Mouse (Mus musculus): ENCODE data around the gene Gm11042. TPM values are rescaled to one million over a fixed set of nuclear protein-coding genes. Genes with fewer than 3 reads are reported as not detected.
A peak's percentile ranks its signal among the peaks of the same experiment; 100 is the strongest.

The Gm11042 gene
- polyA plus RNA-seq, 1 experiment from 2014 or later: not detected

DNA sequence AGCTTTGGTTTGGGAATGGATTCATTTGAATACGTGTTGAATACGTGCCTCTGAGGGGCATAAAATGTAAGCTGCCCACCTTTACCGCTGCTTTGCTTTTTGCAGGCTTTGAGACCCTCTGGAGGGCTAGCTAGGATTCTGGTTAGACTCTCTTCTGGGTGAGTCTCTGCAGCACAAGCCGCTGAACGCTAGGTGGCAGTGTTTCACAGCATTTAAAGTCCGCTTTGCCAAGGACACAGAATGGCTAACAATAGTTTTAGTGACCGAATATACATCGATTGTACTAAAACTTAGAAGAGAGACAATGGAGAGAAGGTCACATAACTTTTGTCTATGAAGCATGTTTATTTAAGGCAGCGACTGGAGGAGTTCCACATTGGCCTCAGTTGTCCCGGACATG is 4.1 kb upstream of the Gm11042 start:
- H3K4me2 ChIP-seq: no peak overlapping the region
- WGBS: 12% methylated on average over 10 of the region's 10 CpGs
- no peak for ATAC-seq

GRCm38 (mm10) chr12:74316989-74317759 is 980 bp upstream of the Gm11042 start:
- Histone ChIP-seq H3K4me1 (no peaks in the 10 kb centered on the region), H3K27me3 (no peaks in the 10 kb centered on the region), H3K27ac (peak overlapping the region; percentile 84), H3K4me2 (peak overlapping the region; percentile 64), H3K9ac (peak overlapping the region; percentile 68), H3K9me3 (replicated peaks) (no peaks in the 10 kb centered on the region), H3K36me3 (ENCODE audit: poor library complexity, severe bottlenecking) (no peaks in the 10 kb centered on the region), H3K4me3 (peak overlapping the region; percentile 47)
- WGBS: 15% methylated on average over 15 of the region's 15 CpGs
- ATAC-seq: peak; percentile 88

More for the DNA sequence above, 4.1 kb upstream of the Gm11042 start:
- no peaks in the 10 kb centered on the region for H3K9me3 ChIP-seq (replicated peaks)
- H3K4me1 ChIP-seq: no peaks in the 10 kb centered on the region
- no peaks in the 10 kb centered on the region for H3K27me3 ChIP-seq
- H3K36me3 ChIP-seq (ENCODE audit: poor library complexity, severe bottlenecking): no peaks in the 10 kb centered on the region
- H3K27ac ChIP-seq: no peak overlapping the region
- no peak overlapping the region for H3K9ac ChIP-seq
- H3K4me3 ChIP-seq: no peak overlapping the region

GRCm38 (mm10) chr12:74315221-74315620 is 973 bp downstream of the Gm11042 start:
- H3K9me3 ChIP-seq (replicated peaks): no peaks in the 10 kb centered on the region
- no peak overlapping the region for H3K9ac ChIP-seq
- no peak overlapping the region for H3K27ac ChIP-seq
- H3K27me3 ChIP-seq: no peaks in the 10 kb centered on the region
- no peaks in the 10 kb centered on the region for H3K36me3 ChIP-seq (ENCODE audit: poor library complexity, severe bottlenecking)
- ATAC-seq: no peak
- no peaks in the 10 kb centered on the region for H3K4me1 ChIP-seq
- no peak overlapping the region for H3K4me2 ChIP-seq
- H3K4me3 ChIP-seq: no peak overlapping the region
- WGBS: 56% methylated on average over 1 of the region's 2 CpGs

- H3K9me3 ChIP-seq (replicated peaks): no peaks in the 10 kb centered on the region
- no peak overlapping the region for H3K27ac ChIP-seq
- no peaks in the 10 kb centered on the region for H3K36me3 ChIP-seq (ENCODE audit: poor library complexity, severe bottlenecking)
- H3K4me2 ChIP-seq: no peak overlapping the region
- no peaks in the 10 kb centered on the region for H3K27me3 ChIP-seq
- H3K4me3 ChIP-seq: no peak overlapping the region
- 87% methylated on average over 3 of the region's 3 CpGs for WGBS
- ATAC-seq: no peak
- no peaks in the 10 kb centered on the region for H3K4me1 ChIP-seq
- H3K9ac ChIP-seq: no peak overlapping the region
Observed at GRCm38 (mm10) chr12:74312611-74313010, 3.6 kb downstream of the Gm11042 start.

GRCm38 (mm10) chr12:74303418-74304294 is 12.5 kb downstream of the Gm11042 start:
- Histone ChIP-seq H3K4me3 (no peak overlapping the region), H3K27ac (no peak overlapping the region), H3K4me1 (peaks cover 9% of the 10 kb centered on the region), H3K9me3 (replicated peaks) (no peaks in the 10 kb centered on the region), H3K9ac (no peak overlapping the region), H3K36me3 (ENCODE audit: poor library complexity, severe bottlenecking) (no peaks in the 10 kb centered on the region), H3K27me3 (no peaks in the 10 kb centered on the region), H3K4me2 (no peak overlapping the region)
- peak; percentile 88 for ATAC-seq
- WGBS: 67% methylated on average over 9 of the region's 9 CpGs

- peaks cover 9% of the 10 kb centered on the region for H3K4me1 ChIP-seq
- no peak overlapping the region for H3K4me2 ChIP-seq
- H3K9me3 ChIP-seq (replicated peaks): no peaks in the 10 kb centered on the region
- H3K27ac ChIP-seq: no peak overlapping the region
- WGBS: 88% methylated on average over 6 of the region's 6 CpGs
- no peaks in the 10 kb centered on the region for H3K27me3 ChIP-seq
- no peak for ATAC-seq
- no peak overlapping the region for H3K4me3 ChIP-seq
- H3K36me3 ChIP-seq (ENCODE audit: poor library complexity, severe bottlenecking): no peaks in the 10 kb centered on the region
- no peak overlapping the region for H3K9ac ChIP-seq
Observed at GRCm38 (mm10) chr12:74301559-74301958, 14.6 kb downstream of the Gm11042 start.

DNA sequence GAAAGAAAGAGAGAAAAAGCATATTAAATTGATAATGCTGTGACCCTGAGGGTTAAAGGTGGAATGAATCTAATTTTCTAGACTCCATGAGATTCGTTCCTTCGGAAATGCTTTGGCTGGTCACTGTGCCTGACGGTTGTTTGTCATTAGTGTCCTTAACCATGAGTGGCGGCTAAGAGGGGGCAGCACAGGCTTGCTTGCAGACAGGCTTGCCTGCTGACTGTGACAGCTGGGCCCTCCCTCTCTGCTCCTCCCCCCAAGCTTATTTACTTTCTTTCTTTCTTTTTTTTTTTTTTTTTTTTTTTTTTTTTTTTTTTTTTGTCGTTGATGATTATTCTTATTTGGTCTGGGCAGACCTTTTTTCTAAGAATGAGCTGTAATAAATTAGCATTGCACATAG is 19.8 kb downstream of the Gm11042 start:
- 55% methylated on average over 5 of the region's 5 CpGs for WGBS
- peaks cover 4% of the 10 kb centered on the region; the same call in 1 of the 2 replicates for H3K4me1 ChIP-seq
- no peak overlapping the region for H3K4me3 ChIP-seq
- no peak overlapping the region for H3K4me2 ChIP-seq
- no peaks in the 10 kb centered on the region for H3K27me3 ChIP-seq
- no peak overlapping the region for H3K9ac ChIP-seq
- H3K27ac ChIP-seq: no peak overlapping the region
- ATAC-seq: no peak
- no peaks in the 10 kb centered on the region for H3K36me3 ChIP-seq (ENCODE audit: poor library complexity, severe bottlenecking)
- no peaks in the 10 kb centered on the region for H3K9me3 ChIP-seq (replicated peaks)

GRCm38 (mm10) chr12:74293624-74294023 is 22.6 kb downstream of the Gm11042 start:
- Histone ChIP-seq H3K36me3 (ENCODE audit: poor library complexity, severe bottlenecking) (no peaks in the 10 kb centered on the region), H3K4me2 (no peak overlapping the region), H3K9me3 (replicated peaks) (no peaks in the 10 kb centered on the region), H3K9ac (no peak overlapping the region), H3K27me3 (no peaks in the 10 kb centered on the region), H3K4me3 (no peak overlapping the region), H3K27ac (no peak overlapping the region), H3K4me1 (peaks cover 6% of the 10 kb centered on the region; the same call in 1 of the 2 replicates)
- WGBS: 5% methylated on average over 4 of the region's 4 CpGs
- ATAC-seq: peak; percentile 64

GRCm38 (mm10) chr12:74290983-74291382 is 25.2 kb downstream of the Gm11042 start:
- no peaks in the 10 kb centered on the region for H3K36me3 ChIP-seq (ENCODE audit: poor library complexity, severe bottlenecking)
- H3K4me2 ChIP-seq: no peak overlapping the region
- no peak overlapping the region for H3K27ac ChIP-seq
- no peak overlapping the region for H3K4me3 ChIP-seq
- H3K4me1 ChIP-seq: peaks cover 6% of the 10 kb centered on the region; the same call in 1 of the 2 replicates
- H3K9me3 ChIP-seq (replicated peaks): no peaks in the 10 kb centered on the region
- H3K9ac ChIP-seq: no peak overlapping the region
- WGBS: 88% methylated on average over 4 of the region's 4 CpGs
- 0 out of 2 replicates have a peak, but pooled peaks cover under 1% of the 10 kb centered on the region for H3K27me3 ChIP-seq
- ATAC-seq: no peak

DNA sequence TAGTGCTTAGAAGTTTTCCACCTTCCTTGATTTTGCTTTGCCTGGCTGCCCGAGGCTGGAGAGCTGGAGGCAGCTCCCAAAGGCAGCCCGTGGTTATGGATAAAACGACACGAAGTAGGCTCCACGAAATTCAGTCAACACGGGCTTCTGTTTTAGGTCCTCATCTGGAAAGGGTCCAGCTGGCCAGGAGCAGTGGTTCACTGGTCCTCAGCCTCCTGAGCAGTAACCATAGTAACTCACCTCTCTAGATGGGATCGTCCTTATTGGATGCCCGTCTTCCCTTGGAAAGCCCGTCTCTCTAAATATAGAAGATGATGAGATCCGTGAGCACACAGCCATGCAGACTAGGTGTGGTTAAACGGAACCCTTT is 31.5 kb downstream of the Gm11042 start:
- Histone ChIP-seq H3K4me3 (peak overlapping the region; percentile 50), H3K27me3 (peaks cover 11% of the 10 kb centered on the region; the same call in 1 of the 2 replicates), H3K36me3 (ENCODE audit: poor library complexity, severe bottlenecking) (no peaks in the 10 kb centered on the region), H3K9me3 (replicated peaks) (no peaks in the 10 kb centered on the region), H3K4me1 (peaks cover 16% of the 10 kb centered on the region), H3K27ac (no peak overlapping the region), H3K4me2 (peak overlapping the region; percentile 84), H3K9ac (peak overlapping the region; percentile 63)
- ATAC-seq: peak; percentile 9; the same call in 1 of the 2 replicates
- WGBS: 2% methylated on average over 11 of the region's 11 CpGs

DNA sequence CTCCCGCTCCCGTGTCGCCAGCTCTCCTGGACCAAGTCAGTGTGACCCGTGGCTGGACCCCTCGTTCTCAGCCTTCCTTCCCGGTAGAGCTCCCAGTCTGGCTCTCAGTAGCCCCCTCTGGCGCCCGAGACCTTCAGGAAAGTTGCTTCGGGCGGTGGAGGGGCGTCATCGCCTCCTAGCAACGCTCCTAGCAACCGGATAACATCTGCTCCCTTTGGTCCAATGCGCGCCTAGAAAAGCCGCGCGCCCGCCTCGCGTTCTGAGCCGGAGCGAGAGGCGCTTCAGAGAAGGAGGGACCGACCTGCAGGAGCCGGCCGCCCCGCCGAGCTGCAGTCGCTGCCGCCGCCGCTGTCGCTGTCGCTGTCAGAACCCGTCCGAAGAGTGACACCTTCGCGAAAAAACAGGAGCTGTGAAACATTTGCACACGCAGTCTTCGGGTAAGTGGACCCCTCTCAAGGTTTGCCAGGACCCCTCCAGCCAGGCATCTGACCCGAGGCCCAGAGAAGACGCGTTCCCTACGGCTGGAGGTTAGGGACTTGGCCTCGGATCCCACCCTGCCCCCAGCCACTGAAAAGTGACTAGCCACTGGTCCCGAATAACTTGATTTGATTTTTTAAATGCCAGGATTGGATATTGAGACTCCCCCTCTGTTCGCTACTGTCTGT is 32.0 kb downstream of the Gm11042 start:
- H3K9me3 ChIP-seq (replicated peaks): no peaks in the 10 kb centered on the region
- H3K27me3 ChIP-seq: peaks cover 11% of the 10 kb centered on the region; the same call in 1 of the 2 replicates
- ATAC-seq: peak; percentile 98
- no peak overlapping the region for H3K27ac ChIP-seq
- H3K4me1 ChIP-seq: peaks cover 16% of the 10 kb centered on the region
- 1% methylated on average over 49 of the region's 49 CpGs for WGBS
- peak overlapping the region; percentile 50 for H3K4me3 ChIP-seq
- peak overlapping the region; percentile 84 for H3K4me2 ChIP-seq
- H3K9ac ChIP-seq: peak overlapping the region; percentile 63
- H3K36me3 ChIP-seq (ENCODE audit: poor library complexity, severe bottlenecking): no peaks in the 10 kb centered on the region

GRCm38 (mm10) chr12:74282846-74283245 is 33.3 kb downstream of the Gm11042 start:
- WGBS: 83% methylated on average over 1 of the region's 1 CpGs
- H3K4me2 ChIP-seq: no peak overlapping the region
- H3K4me3 ChIP-seq: no peak overlapping the region
- peaks cover 16% of the 10 kb centered on the region for H3K4me1 ChIP-seq
- H3K27ac ChIP-seq: no peak overlapping the region
- H3K9ac ChIP-seq: no peak overlapping the region
- no peaks in the 10 kb centered on the region for H3K9me3 ChIP-seq (replicated peaks)
- peaks cover 11% of the 10 kb centered on the region; the same call in 1 of the 2 replicates for H3K27me3 ChIP-seq
- no peaks in the 10 kb centered on the region for H3K36me3 ChIP-seq (ENCODE audit: poor library complexity, severe bottlenecking)
- ATAC-seq: no peak

All from forebrain, embryonic 13.5 days (tissue).